Mouse (Mus musculus): Measurements from ENCODE around the gene Map1lc3b. TPM values are rescaled to one million over a fixed set of nuclear protein-coding genes. Genes with fewer than 3 reads are reported as not detected.

The Map1lc3b gene
- total and polyA plus RNA-seq, 2 experiments, result 45.9 to 61.9 TPM

- peak overlapping the region; percentile 69 for H3K9ac ChIP-seq (ENCODE audit: low read depth, low read length)
- DNase-seq (ENCODE audit: extremely low read depth, low read depth, low spot score), result peak; percentile 100
These were observed 27.2 kb upstream of the Map1lc3b start for GRCm38 (mm10) chr8:121562941-121563351.

GRCm38 (mm10) chr8:121563701-121564100 lies 26.5 kb upstream of the Map1lc3b start:
- peak overlapping the region; percentile 83 for H3K27ac ChIP-seq (replicated peaks; ENCODE audit: insufficient read depth, low read depth, low read length)
- H3K4me3 ChIP-seq (ENCODE audit: insufficient read depth, low read depth, low read length), result no peak overlapping the region
- H3K27me3 ChIP-seq (ENCODE audit: control insufficient read depth, insufficient read depth, low read length), result no peaks in the 10 kb centered on the region
- peaks cover 17% of the 10 kb centered on the region for H3K4me1 ChIP-seq (ENCODE audit: control insufficient read depth, insufficient read depth, low read length)
- peak; percentile 88 for DNase-seq (ENCODE audit: extremely low read depth, low read depth, low spot score)
- peaks cover 16% of the 10 kb centered on the region; the same call in 1 of the 2 replicates for H3K79me2 ChIP-seq (ENCODE audit: control insufficient read depth, insufficient read depth, low read length)
- H3K9ac ChIP-seq (ENCODE audit: low read depth, low read length), result peak overlapping the region; percentile 28; the same call in 1 of the 2 replicates
- WGBS, result 26% methylated on average over 6 of the region's 6 CpGs
- TF ChIP-seq POLR2A (IDR thresholded peaks at IDR 0.05; ENCODE audit: extremely low read depth, insufficient read depth, low read length) (no peak), CTCF (IDR thresholded peaks at IDR 0.05; ENCODE audit: low read depth, low read length) (no peak)
- H3K36me3 ChIP-seq (ENCODE audit: control insufficient read depth, insufficient read depth, low read length), result peaks cover 2% of the 10 kb centered on the region; the same call in 1 of the 2 replicates

More at GRCm38 (mm10) chr8:121562941-121563351, 27.2 kb upstream of the Map1lc3b start:
- peaks cover 8% of the 10 kb centered on the region; the same call in 1 of the 2 replicates for H3K79me2 ChIP-seq (ENCODE audit: control insufficient read depth, insufficient read depth, low read length)
- H3K4me3 ChIP-seq (ENCODE audit: insufficient read depth, low read depth, low read length), result peak overlapping the region; percentile 7; the same call in 1 of the 2 replicates
- H3K36me3 ChIP-seq (ENCODE audit: control insufficient read depth, insufficient read depth, low read length), result peaks cover 5% of the 10 kb centered on the region; the same call in 1 of the 2 replicates
- 21% methylated on average over 9 of the region's 9 CpGs for WGBS
- H3K27ac ChIP-seq (replicated peaks; ENCODE audit: insufficient read depth, low read depth, low read length), result peak overlapping the region; percentile 98
- 0 out of 2 replicates have a peak, but pooled peaks have one; percentile 4 for TF ChIP-seq POLR2A (IDR thresholded peaks at IDR 0.05; ENCODE audit: extremely low read depth, insufficient read depth, low read length)
- TF ChIP-seq CTCF (IDR thresholded peaks at IDR 0.05; ENCODE audit: low read depth, low read length), result no peak
- peaks cover 15% of the 10 kb centered on the region for H3K4me1 ChIP-seq (ENCODE audit: control insufficient read depth, insufficient read depth, low read length)
- no peaks in the 10 kb centered on the region for H3K27me3 ChIP-seq (ENCODE audit: control insufficient read depth, insufficient read depth, low read length)

GRCm38 (mm10) chr8:121568321-121568720 lies 21.8 kb upstream of the Map1lc3b start:
- H3K4me1 ChIP-seq (ENCODE audit: control insufficient read depth, insufficient read depth, low read length), result peaks cover 16% of the 10 kb centered on the region; the same call in 1 of the 2 replicates
- WGBS, result 66% methylated on average over 6 of the region's 6 CpGs
- H3K36me3 ChIP-seq (ENCODE audit: control insufficient read depth, insufficient read depth, low read length), result no peaks in the 10 kb centered on the region
- no peak for DNase-seq (ENCODE audit: extremely low read depth, low read depth, low spot score)
- no peaks in the 10 kb centered on the region for H3K27me3 ChIP-seq (ENCODE audit: control insufficient read depth, insufficient read depth, low read length)
- H3K79me2 ChIP-seq (ENCODE audit: control insufficient read depth, insufficient read depth, low read length), result peaks cover 25% of the 10 kb centered on the region; the same call in 1 of the 2 replicates
- no peak overlapping the region for H3K9ac ChIP-seq (ENCODE audit: low read depth, low read length)
- H3K27ac ChIP-seq (replicated peaks; ENCODE audit: insufficient read depth, low read depth, low read length), result no peak overlapping the region
- no peak overlapping the region for H3K4me3 ChIP-seq (ENCODE audit: insufficient read depth, low read depth, low read length)
- TF ChIP-seq CTCF (IDR thresholded peaks at IDR 0.05; ENCODE audit: low read depth, low read length) (no peak), POLR2A (IDR thresholded peaks at IDR 0.05; ENCODE audit: extremely low read depth, insufficient read depth, low read length) (no peak)

- H3K79me2 ChIP-seq (ENCODE audit: control insufficient read depth, insufficient read depth, low read length), result peaks cover 36% of the 10 kb centered on the region; the same call in 1 of the 2 replicates
- no peaks in the 10 kb centered on the region for H3K27me3 ChIP-seq (ENCODE audit: control insufficient read depth, insufficient read depth, low read length)
- H3K9ac ChIP-seq (ENCODE audit: low read depth, low read length), result peak overlapping the region; percentile 41
- DNase-seq (ENCODE audit: extremely low read depth, low read depth, low spot score), result peak; percentile 95
- TF ChIP-seq CTCF (IDR thresholded peaks at IDR 0.05; ENCODE audit: low read depth, low read length), result no peak
- no peak for TF ChIP-seq POLR2A (IDR thresholded peaks at IDR 0.05; ENCODE audit: extremely low read depth, insufficient read depth, low read length)
- H3K27ac ChIP-seq (replicated peaks; ENCODE audit: insufficient read depth, low read depth, low read length), result peak overlapping the region; percentile 73
- peak overlapping the region; percentile 15; the same call in 1 of the 2 replicates for H3K4me3 ChIP-seq (ENCODE audit: insufficient read depth, low read depth, low read length)
- 17% methylated on average over 21 of the region's 21 CpGs for WGBS
- peaks cover 16% of the 10 kb centered on the region; the same call in 1 of the 2 replicates for H3K4me1 ChIP-seq (ENCODE audit: control insufficient read depth, insufficient read depth, low read length)
- no peaks in the 10 kb centered on the region for H3K36me3 ChIP-seq (ENCODE audit: control insufficient read depth, insufficient read depth, low read length)
These were observed 19.8 kb upstream of the Map1lc3b start for GRCm38 (mm10) chr8:121570335-121570734.

- Histone ChIP-seq H3K27me3 (ENCODE audit: control insufficient read depth, insufficient read depth, low read length) (no peaks in the 10 kb centered on the region), H3K9ac (ENCODE audit: low read depth, low read length) (peak overlapping the region; percentile 39), H3K79me2 (ENCODE audit: control insufficient read depth, insufficient read depth, low read length) (peaks cover 38% of the 10 kb centered on the region; the same call in 1 of the 2 replicates), H3K36me3 (ENCODE audit: control insufficient read depth, insufficient read depth, low read length) (no peaks in the 10 kb centered on the region), H3K27ac (replicated peaks; ENCODE audit: insufficient read depth, low read depth, low read length) (peak overlapping the region; percentile 34), H3K4me3 (ENCODE audit: insufficient read depth, low read depth, low read length) (no peak overlapping the region), H3K4me1 (ENCODE audit: control insufficient read depth, insufficient read depth, low read length) (peaks cover 16% of the 10 kb centered on the region; the same call in 1 of the 2 replicates)
- WGBS, result 52% methylated on average over 17 of the region's 17 CpGs
- TF ChIP-seq CTCF (IDR thresholded peaks at IDR 0.05; ENCODE audit: low read depth, low read length) (no peak), POLR2A (IDR thresholded peaks at IDR 0.05; ENCODE audit: extremely low read depth, insufficient read depth, low read length) (no peak)
- no peak for DNase-seq (ENCODE audit: extremely low read depth, low read depth, low spot score)
These were observed 19.4 kb upstream of the Map1lc3b start for GRCm38 (mm10) chr8:121570801-121571200.

- no peak overlapping the region for H3K27ac ChIP-seq (replicated peaks; ENCODE audit: insufficient read depth, low read depth, low read length)
- WGBS, result 93% methylated on average over 7 of the region's 7 CpGs
- no peak for TF ChIP-seq CTCF (IDR thresholded peaks at IDR 0.05; ENCODE audit: low read depth, low read length)
- TF ChIP-seq POLR2A (IDR thresholded peaks at IDR 0.05; ENCODE audit: extremely low read depth, insufficient read depth, low read length), result no peak
- H3K36me3 ChIP-seq (ENCODE audit: control insufficient read depth, insufficient read depth, low read length), result no peaks in the 10 kb centered on the region
- peaks cover 50% of the 10 kb centered on the region; the same call in 1 of the 2 replicates for H3K79me2 ChIP-seq (ENCODE audit: control insufficient read depth, insufficient read depth, low read length)
- DNase-seq (ENCODE audit: extremely low read depth, low read depth, low spot score), result no peak
- peaks cover 21% of the 10 kb centered on the region for H3K4me1 ChIP-seq (ENCODE audit: control insufficient read depth, insufficient read depth, low read length)
- H3K4me3 ChIP-seq (ENCODE audit: insufficient read depth, low read depth, low read length), result no peak overlapping the region
- H3K9ac ChIP-seq (ENCODE audit: low read depth, low read length), result no peak overlapping the region
- H3K27me3 ChIP-seq (ENCODE audit: control insufficient read depth, insufficient read depth, low read length), result no peaks in the 10 kb centered on the region
These were observed 18.0 kb upstream of the Map1lc3b start for GRCm38 (mm10) chr8:121572121-121572520.
